Mouse (Mus musculus) limb, embryonic 15.5 days (tissue): ENCODE measurements around the gene Olfr628. TPM values are rescaled to one million over a fixed set of nuclear protein-coding genes. Genes with fewer than 3 reads are reported as not detected.
"Not testable (repeated sequence)": the region's sequence is repeated elsewhere in the genome, so short reads cannot be mapped to it uniquely, and the experiment has no call there.

Experiments used
- ATAC-seq: fragments of 200-750 bp; cut with Nextera tagmentation; 2 replicates; pipeline ENCODE4 v1.8.0; 2017; ENCODE audit warnings: low read depth, moderate TSS enrichment; ENCODE audit not compliant: insufficient number of reproducible peaks, low FRiP score, low TSS enrichment
- H3K27ac ChIP-seq: fragments of 300-500 bp; sonication (generic); 2 replicates; pipeline ENCODE4 v1.5.1; 2015; ENCODE audit warnings: moderate library complexity, mild to moderate bottlenecking, inconsistent platforms
- H3K27me3 ChIP-seq: fragments of 300-500 bp; sonication (generic); 2 replicates; pipeline ENCODE4 v1.6.1; 2015; ENCODE audit warnings: inconsistent platforms
- H3K36me3 ChIP-seq: fragments of 300-500 bp; sonication (generic); 2 replicates; pipeline ENCODE4 v1.6.1; 2015; ENCODE audit warnings: inconsistent platforms
- H3K4me1 ChIP-seq: fragments of 300-500 bp; sonication (generic); 2 replicates; pipeline ENCODE4 v1.6.1; 2015; ENCODE audit warnings: inconsistent platforms
- H3K4me2 ChIP-seq: fragments of 300-500 bp; sonication (generic); 2 replicates; pipeline ENCODE4 v1.6.1; 2015; ENCODE audit warnings: mild to moderate bottlenecking, inconsistent platforms
- H3K4me3 ChIP-seq: fragments of 300-500 bp; sonication (generic); 2 replicates; pipeline ENCODE4 v1.5.1; 2015; ENCODE audit warnings: mild to moderate bottlenecking, inconsistent platforms
- H3K9ac ChIP-seq: fragments of 300-500 bp; sonication (generic); 2 replicates; pipeline ENCODE4 v1.6.1; 2015; ENCODE audit warnings: inconsistent platforms
- H3K9me3 ChIP-seq: fragments of 300-500 bp; sonication (generic); 2 replicates; pipeline ENCODE4 v1.6.1; 2016; ENCODE audit warnings: inconsistent platforms
- WGBS: fragments of 180-500 bp; shearing (Covaris S2); methylation state at CpG from one replicate; pipeline ENCODE4 v1.1.7; 2015; 5-methylcytosine and 5-hydroxymethylcytosine counted together
- polyA plus RNA-seq: library from polyadenylated mRNA; unstranded; fragments of >200 nt; fragmentation: Nextera tagmentation; extraction: Ambion mirVana; gene quantifications from 2 replicates; pipeline ENCODE4 v1.2.1, GENCODE M21; 2015

Olfr628 gene
- not detected in 2 replicates for polyA plus RNA-seq

DNA sequence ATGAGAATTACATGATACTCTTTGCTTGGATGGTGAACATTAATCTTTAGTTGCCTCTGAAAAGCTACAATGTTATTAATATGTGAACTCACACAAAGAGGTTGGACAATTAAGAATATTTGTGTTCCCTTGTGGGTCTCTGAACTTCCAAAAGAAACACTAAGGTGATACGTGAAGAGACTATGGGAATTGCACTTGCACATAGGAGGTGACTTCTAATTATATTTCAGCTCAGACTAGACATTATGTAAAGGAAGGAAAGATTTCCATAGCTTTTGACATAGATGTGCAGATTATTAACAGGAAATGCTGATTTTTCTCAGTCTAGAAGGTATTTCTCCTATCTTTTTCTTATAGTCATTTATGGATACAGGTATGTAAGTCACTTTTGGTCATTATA is at the start of gene Olfr628:
Gene Olfr628, plus strand, starts transcription at position 301 of the 400 bp plus-strand sequence.
- H3K4me3 ChIP-seq: no peak within 1 kb of the TSS
- H3K9ac ChIP-seq: no peak within 1 kb of the TSS
- no peaks in the 10 kb centered on the region for H3K4me1 ChIP-seq
- no peaks in the 10 kb centered on the region for H3K36me3 ChIP-seq
- ATAC-seq: no peak
- H3K27me3 ChIP-seq: no peaks in the 10 kb centered on the region
- no peak within 1 kb of the TSS for H3K27ac ChIP-seq
- 83% methylated on average over 1 of the region's 1 CpGs for WGBS
- no peaks in the 10 kb centered on the region for H3K9me3 ChIP-seq
- H3K4me2 ChIP-seq: no peak within 1 kb of the TSS

DNA sequence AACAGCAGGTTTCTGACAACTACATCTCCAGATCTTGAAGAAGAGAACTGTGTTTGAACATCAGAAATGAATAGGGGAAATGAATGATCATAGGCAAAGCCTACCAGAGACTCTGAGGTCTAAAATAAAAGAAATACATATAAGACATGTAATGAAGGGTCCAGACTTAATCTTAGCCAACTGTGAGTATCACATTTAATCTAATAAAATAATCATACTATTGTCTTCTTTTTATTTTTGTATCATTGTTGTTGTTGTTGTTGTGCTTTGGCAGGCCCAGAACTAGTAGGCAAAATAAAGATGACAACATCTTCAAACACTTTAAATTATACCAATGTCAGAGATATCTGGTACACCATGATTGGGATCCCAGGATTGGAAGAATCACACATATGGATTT is 47.8 kb upstream of the Olfr628 start, which contains the start of gene Olfr625-ps1:
Gene Olfr625-ps1, plus strand, starts transcription at position 301 of the 400 bp plus-strand sequence.
- no peak within 1 kb of the TSS for H3K4me2 ChIP-seq
- H3K9ac ChIP-seq: no peak within 1 kb of the TSS
- no peaks in the 10 kb centered on the region for H3K9me3 ChIP-seq
- H3K4me3 ChIP-seq: no peak within 1 kb of the TSS
- H3K27ac ChIP-seq: no peak within 1 kb of the TSS
- no peaks in the 10 kb centered on the region for H3K27me3 ChIP-seq
- H3K4me1 ChIP-seq: no peaks in the 10 kb centered on the region
- no peak for ATAC-seq
- H3K36me3 ChIP-seq: no peaks in the 10 kb centered on the region

GRCm38 (mm10) chr7:103699469-103699868 is 30.7 kb upstream of the Olfr628 start:
- H3K9me3 ChIP-seq: no peaks in the 10 kb centered on the region
- H3K4me2 ChIP-seq: no peak overlapping the region
- no peak overlapping the region for H3K9ac ChIP-seq
- 88% methylated on average over 4 of the region's 4 CpGs for WGBS
- ATAC-seq: no peak
- H3K36me3 ChIP-seq: no peaks in the 10 kb centered on the region
- no peak overlapping the region for H3K4me3 ChIP-seq
- H3K27ac ChIP-seq: no peak overlapping the region
- no peaks in the 10 kb centered on the region for H3K4me1 ChIP-seq
- H3K27me3 ChIP-seq: no peaks in the 10 kb centered on the region

DNA sequence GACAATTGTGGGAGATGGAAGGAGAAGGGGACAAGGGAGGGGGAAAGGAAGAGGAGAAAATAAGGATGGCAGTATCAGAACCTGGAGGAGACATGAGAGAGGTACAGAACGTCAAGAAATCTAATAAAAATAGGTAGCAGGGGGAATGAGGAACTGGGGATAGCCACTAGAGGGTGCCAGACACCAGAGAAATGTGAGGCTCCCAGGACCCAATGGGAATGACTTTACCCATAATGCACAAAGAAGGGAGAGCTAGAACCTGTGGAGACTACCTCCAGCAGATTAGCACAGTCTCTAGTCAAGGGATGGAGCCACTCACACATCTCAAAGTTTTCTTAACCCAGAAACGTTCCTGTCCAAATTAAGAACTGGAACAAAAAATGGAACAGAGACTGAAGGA is 18.1 kb upstream of the Olfr628 start:
- Histone ChIP-seq H3K4me1 (no peaks in the 10 kb centered on the region), H3K4me3 (no peak overlapping the region), H3K9ac (no peak overlapping the region), H3K27me3 (no peaks in the 10 kb centered on the region), H3K9me3 (no peaks in the 10 kb centered on the region), H3K4me2 (no peak overlapping the region), H3K27ac (no peak overlapping the region), H3K36me3 (no peaks in the 10 kb centered on the region)
- no peak for ATAC-seq
- WGBS: 40% methylated on average over 2 of the region's 2 CpGs

- H3K36me3 ChIP-seq: no peaks in the 10 kb centered on the region
- ATAC-seq: no peak
- H3K9ac ChIP-seq: no peak within 1 kb of the TSS
These were observed 15.8 kb upstream of the Olfr628 start, which contains the start of gene Olfr243 for GRCm38 (mm10) chr7:103714371-103714770. Olfr243 (plus strand) TSS chr7:103714671.

DNA sequence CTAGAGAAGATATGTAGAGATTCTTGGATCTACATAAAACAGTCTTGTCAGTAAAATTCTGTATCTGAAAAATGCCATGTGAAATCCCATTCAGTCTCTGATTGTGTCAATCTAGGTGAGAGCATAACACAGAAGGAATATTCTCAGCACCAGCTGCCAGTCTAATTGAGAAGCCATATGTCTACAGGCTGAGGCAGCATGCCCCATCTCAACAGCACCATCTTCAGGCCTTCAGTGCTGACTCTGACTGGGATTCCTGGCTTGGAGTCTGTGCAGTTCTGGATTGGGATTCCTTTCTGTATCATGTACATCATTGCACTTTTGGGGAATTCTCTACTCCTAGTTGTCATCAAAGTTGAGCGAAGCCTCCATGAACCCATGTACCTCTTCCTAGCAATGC is 13.8 kb upstream of the Olfr628 start:
- H3K27me3 ChIP-seq, ATAC-seq, H3K4me3 ChIP-seq, H3K36me3 ChIP-seq, H3K4me2 ChIP-seq, H3K4me1 ChIP-seq, H3K9me3 ChIP-seq, H3K9ac ChIP-seq, H3K27ac ChIP-seq: not testable (repeated sequence)
- WGBS: 81% methylated on average over 1 of the region's 1 CpGs

More at GRCm38 (mm10) chr7:103714371-103714770, 15.8 kb upstream of the Olfr628 start, which contains the start of gene Olfr243:
- no peaks in the 10 kb centered on the region for H3K9me3 ChIP-seq
- no peaks in the 10 kb centered on the region for H3K4me1 ChIP-seq
- no peak within 1 kb of the TSS for H3K4me2 ChIP-seq
- no peak within 1 kb of the TSS for H3K27ac ChIP-seq
- no peak within 1 kb of the TSS for H3K4me3 ChIP-seq
- H3K27me3 ChIP-seq: no peaks in the 10 kb centered on the region

- H3K36me3 ChIP-seq: no peaks in the 10 kb centered on the region
- no peak for ATAC-seq
- no peaks in the 10 kb centered on the region for H3K4me1 ChIP-seq
- no peaks in the 10 kb centered on the region for H3K27me3 ChIP-seq
- 73% methylated on average over 2 of the region's 2 CpGs for WGBS
- H3K9me3 ChIP-seq: no peaks in the 10 kb centered on the region
- H3K4me2 ChIP-seq: no peak within 1 kb of the TSS
- no peak within 1 kb of the TSS for H3K9ac ChIP-seq
- H3K4me3 ChIP-seq: no peak within 1 kb of the TSS
- no peak within 1 kb of the TSS for H3K27ac ChIP-seq
These were observed 14.7 kb downstream of the Olfr628 start, which contains the start of gene Olfr629 for GRCm38 (mm10) chr7:103744843-103745242. Olfr629 (minus strand) TSS chr7:103744943.

- H3K4me2 ChIP-seq: no peak within 1 kb of the TSS
These were observed 27.1 kb downstream of the Olfr628 start, which contains the start of gene Olfr630 for GRCm38 (mm10) chr7:103757233-103757632. Olfr630 (minus strand) TSS chr7:103757333.

DNA sequence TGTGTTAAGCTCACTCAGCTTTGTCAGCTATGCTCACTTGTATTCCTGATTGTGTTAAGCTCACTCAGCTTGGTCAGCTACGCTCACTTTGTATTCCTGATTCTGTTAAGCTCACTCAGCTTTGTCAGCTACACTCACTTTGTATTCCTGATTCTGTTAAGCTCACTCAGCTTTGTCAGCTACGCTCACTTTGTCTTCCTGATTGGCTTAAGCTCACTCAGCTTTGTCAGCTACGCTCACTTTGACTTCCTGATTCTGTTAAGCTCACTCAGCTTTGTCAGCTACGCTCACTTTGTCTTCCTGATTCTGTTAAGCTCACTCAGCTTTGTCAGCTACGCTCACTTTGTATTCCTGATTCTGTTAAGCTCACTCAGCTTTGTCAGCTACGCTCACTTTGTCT is 32.0 kb downstream of the Olfr628 start:
- not testable (repeated sequence) for H3K4me3 ChIP-seq, H3K27me3 ChIP-seq, H3K9me3 ChIP-seq, H3K4me1 ChIP-seq, H3K9ac ChIP-seq, H3K36me3 ChIP-seq, H3K27ac ChIP-seq, H3K4me2 ChIP-seq, ATAC-seq
- WGBS: 81% methylated on average over 6 of the region's 6 CpGs

More at GRCm38 (mm10) chr7:103757233-103757632, 27.1 kb downstream of the Olfr628 start, which contains the start of gene Olfr630:
- WGBS: 43% methylated on average over 2 of the region's 2 CpGs
- no peaks in the 10 kb centered on the region for H3K4me1 ChIP-seq
- H3K9me3 ChIP-seq: no peaks in the 10 kb centered on the region
- H3K4me3 ChIP-seq: no peak within 1 kb of the TSS
- H3K27me3 ChIP-seq: no peaks in the 10 kb centered on the region
- H3K27ac ChIP-seq: no peak within 1 kb of the TSS
- no peaks in the 10 kb centered on the region for H3K36me3 ChIP-seq
- ATAC-seq: no peak
- H3K9ac ChIP-seq: no peak within 1 kb of the TSS

DNA sequence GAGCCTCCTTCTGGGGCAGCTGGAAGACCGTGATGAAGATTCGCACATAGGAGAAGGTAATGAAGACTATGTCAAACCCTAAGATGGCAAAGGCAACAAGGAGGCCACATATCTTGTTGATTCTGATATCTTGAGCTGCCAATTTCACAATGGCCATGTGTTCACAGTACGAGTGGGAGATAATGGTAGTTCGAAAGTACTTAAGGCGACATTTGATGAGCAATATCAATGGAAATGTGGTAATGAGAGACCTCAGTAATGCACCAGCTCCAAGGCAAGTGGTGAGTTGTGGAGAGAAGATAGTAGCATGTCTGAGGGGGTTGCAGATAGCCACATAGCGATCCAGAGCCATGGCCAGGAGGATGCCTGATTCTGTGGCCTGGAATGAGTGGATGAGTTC is 37.5 kb downstream of the Olfr628 start:
- H3K27me3 ChIP-seq, H3K36me3 ChIP-seq, H3K27ac ChIP-seq, H3K9me3 ChIP-seq, ATAC-seq, H3K4me1 ChIP-seq, H3K4me3 ChIP-seq, H3K4me2 ChIP-seq, H3K9ac ChIP-seq: not testable (repeated sequence)
- WGBS: 91% methylated on average over 6 of the region's 6 CpGs

DNA sequence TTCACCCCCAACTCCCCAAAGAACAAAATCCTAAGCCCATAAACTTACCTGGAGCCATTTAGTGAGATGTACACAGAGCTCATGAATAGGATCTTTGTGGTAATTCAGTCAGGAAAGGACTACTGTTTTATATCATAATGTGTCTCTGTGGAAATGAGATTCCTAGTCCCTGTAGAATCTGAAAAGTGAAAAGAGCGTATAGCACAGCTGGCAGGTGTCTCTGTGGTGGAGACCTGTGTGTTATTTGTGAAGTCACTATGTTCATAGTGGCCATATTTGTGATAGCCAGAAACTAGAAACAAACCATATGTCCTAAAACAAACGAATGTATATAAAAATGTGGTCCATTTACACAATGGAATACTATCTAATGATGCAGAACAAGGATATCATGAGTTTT is 41.3 kb downstream of the Olfr628 start, which contains the start of gene Olfr69:
Gene Olfr69, minus strand, starts transcription at position 101 of the 400 bp plus-strand sequence.
- H3K27ac ChIP-seq: no peak within 1 kb of the TSS
- no peaks in the 10 kb centered on the region for H3K36me3 ChIP-seq
- WGBS: 70% methylated on average over 2 of the region's 2 CpGs
- H3K4me3 ChIP-seq: no peak within 1 kb of the TSS
- no peaks in the 10 kb centered on the region for H3K27me3 ChIP-seq
- ATAC-seq: no peak
- no peak within 1 kb of the TSS for H3K4me2 ChIP-seq
- H3K4me1 ChIP-seq: no peaks in the 10 kb centered on the region
- no peak within 1 kb of the TSS for H3K9ac ChIP-seq
- H3K9me3 ChIP-seq: no peaks in the 10 kb centered on the region

GRCm38 (mm10) chr7:103777652-103778051 is 47.5 kb downstream of the Olfr628 start:
- ATAC-seq, H3K4me3 ChIP-seq, H3K4me1 ChIP-seq, H3K9me3 ChIP-seq, H3K27ac ChIP-seq, H3K27me3 ChIP-seq, H3K36me3 ChIP-seq, H3K4me2 ChIP-seq, H3K9ac ChIP-seq: not testable (repeated sequence)
- WGBS: 87% methylated on average over 4 of the region's 4 CpGs

GRCm38 (mm10) chr7:103779598-103779997 is 49.4 kb downstream of the Olfr628 start, which contains the start of gene Olfr68:
Olfr68 (minus strand) TSS chr7:103779698.
- no peak within 1 kb of the TSS for H3K4me2 ChIP-seq
- H3K4me3 ChIP-seq: no peak within 1 kb of the TSS
- no peaks in the 10 kb centered on the region for H3K27me3 ChIP-seq
- no peaks in the 10 kb centered on the region for H3K9me3 ChIP-seq
- no peaks in the 10 kb centered on the region for H3K4me1 ChIP-seq
- 73% methylated on average over 3 of the region's 3 CpGs for WGBS
- no peak within 1 kb of the TSS for H3K9ac ChIP-seq
- no peak within 1 kb of the TSS for H3K27ac ChIP-seq
- H3K36me3 ChIP-seq: no peaks in the 10 kb centered on the region
- no peak for ATAC-seq
